Mouse (Mus musculus): ENCODE data around the gene Actn3. TPM values are rescaled to one million over a fixed set of nuclear protein-coding genes. Genes with fewer than 3 reads are reported as not detected.
"Not testable (repeated sequence)": the region's sequence is repeated elsewhere in the genome, so short reads cannot be mapped to it uniquely, and the experiment has no call there.

Actn3 gene
- polyA plus RNA-seq, 1 experiment from 2014 or later: 2.1 TPM

DNA sequence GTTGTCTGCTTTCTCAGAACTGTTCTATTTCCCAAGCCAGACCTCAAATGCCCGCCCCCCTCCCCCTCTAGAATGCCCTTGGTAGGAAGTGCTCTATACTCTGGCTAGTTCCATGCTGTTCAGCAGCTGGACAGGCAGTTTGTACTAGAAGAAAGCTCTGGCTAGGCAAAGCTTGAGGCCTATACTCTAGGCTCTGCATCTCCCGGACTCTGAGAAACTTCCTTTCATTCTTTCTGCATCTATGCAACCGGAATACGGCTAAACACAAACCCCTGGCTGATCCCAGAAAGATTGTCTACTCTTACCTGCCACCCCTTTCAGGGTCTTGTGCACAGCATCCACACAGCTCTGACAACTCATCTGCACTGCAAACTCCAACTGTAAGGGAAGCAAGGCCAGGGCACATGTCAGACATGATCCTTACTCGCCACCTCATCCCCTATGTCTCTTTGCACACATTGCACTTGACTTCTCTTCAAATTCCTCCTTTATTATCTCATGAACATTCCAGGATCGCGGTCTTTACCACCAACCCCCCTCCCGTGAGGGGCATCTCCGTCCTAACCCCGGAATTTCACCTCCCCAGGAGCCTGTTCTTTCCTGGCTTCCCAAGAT lies 39.1 kb downstream of the Actn3 start:
- H3K27ac ChIP-seq: no peak overlapping the region
- ATAC-seq (replicated peaks; ENCODE audit: insufficient number of reproducible peaks, insufficient read depth, low FRiP score, low read depth): no peak
- H3K9me3 ChIP-seq (replicated peaks): no peaks in the 10 kb centered on the region
- H3K27me3 ChIP-seq: peaks cover 29% of the 10 kb centered on the region
- peak overlapping the region; percentile 95 for H3K4me2 ChIP-seq
- 25% methylated on average over 10 of the region's 10 CpGs for WGBS
- H3K4me1 ChIP-seq (replicated peaks): peaks cover 13% of the 10 kb centered on the region
- H3K9ac ChIP-seq: peak overlapping the region; percentile 83
- H3K36me3 ChIP-seq: no peaks in the 10 kb centered on the region
- H3K4me3 ChIP-seq: peak overlapping the region; percentile 64

- Histone ChIP-seq H3K27me3 (peaks cover 23% of the 10 kb centered on the region), H3K4me1 (replicated peaks) (peaks cover 13% of the 10 kb centered on the region), H3K36me3 (peaks cover 9% of the 10 kb centered on the region), H3K27ac (no peak overlapping the region), H3K9ac (no peak overlapping the region), H3K9me3 (replicated peaks) (no peaks in the 10 kb centered on the region), H3K4me2 (no peak overlapping the region), H3K4me3 (no peak overlapping the region)
- ATAC-seq (replicated peaks; ENCODE audit: insufficient number of reproducible peaks, insufficient read depth, low FRiP score, low read depth): no peak
- 89% methylated on average over 6 of the region's 6 CpGs for WGBS
Measured at GRCm38 (mm10) chr19:4837049-4837448, 40.7 kb downstream of the Actn3 start.

- Histone ChIP-seq H3K9ac (no peak overlapping the region), H3K4me2 (no peak overlapping the region), H3K27ac (no peak overlapping the region), H3K4me1 (replicated peaks) (peaks cover 13% of the 10 kb centered on the region), H3K9me3 (replicated peaks) (no peaks in the 10 kb centered on the region), H3K36me3 (peaks cover 9% of the 10 kb centered on the region), H3K27me3 (peaks cover 14% of the 10 kb centered on the region), H3K4me3 (no peak overlapping the region)
- ATAC-seq (replicated peaks; ENCODE audit: insufficient number of reproducible peaks, insufficient read depth, low FRiP score, low read depth): no peak
- WGBS: 65% methylated on average over 2 of the region's 2 CpGs
Measured at GRCm38 (mm10) chr19:4836096-4836495, 41.6 kb downstream of the Actn3 start.

GRCm38 (mm10) chr19:4833977-4834376 lies 43.7 kb downstream of the Actn3 start:
- H3K4me2 ChIP-seq: no peak overlapping the region
- peaks cover 16% of the 10 kb centered on the region for H3K36me3 ChIP-seq
- H3K9me3 ChIP-seq (replicated peaks): no peaks in the 10 kb centered on the region
- no peak overlapping the region for H3K4me3 ChIP-seq
- no peak overlapping the region for H3K9ac ChIP-seq
- peaks cover 10% of the 10 kb centered on the region for H3K4me1 ChIP-seq (replicated peaks)
- ATAC-seq (replicated peaks; ENCODE audit: insufficient number of reproducible peaks, insufficient read depth, low FRiP score, low read depth): no peak
- 85% methylated on average over 8 of the region's 8 CpGs for WGBS
- H3K27me3 ChIP-seq: no peaks in the 10 kb centered on the region
- no peak overlapping the region for H3K27ac ChIP-seq

GRCm38 (mm10) chr19:4829156-4829555 lies 48.6 kb downstream of the Actn3 start:
- Histone ChIP-seq H3K9ac (no peak overlapping the region), H3K27me3 (no peaks in the 10 kb centered on the region), H3K4me2 (no peak overlapping the region), H3K27ac (no peak overlapping the region), H3K4me1 (replicated peaks) (peaks cover 2% of the 10 kb centered on the region; the same call in 1 of the 2 replicates), H3K4me3 (no peak overlapping the region), H3K9me3 (replicated peaks) (no peaks in the 10 kb centered on the region), H3K36me3 (peaks cover 25% of the 10 kb centered on the region)
- no peak for ATAC-seq (replicated peaks; ENCODE audit: insufficient number of reproducible peaks, insufficient read depth, low FRiP score, low read depth)
- WGBS: 61% methylated on average over 7 of the region's 7 CpGs

DNA sequence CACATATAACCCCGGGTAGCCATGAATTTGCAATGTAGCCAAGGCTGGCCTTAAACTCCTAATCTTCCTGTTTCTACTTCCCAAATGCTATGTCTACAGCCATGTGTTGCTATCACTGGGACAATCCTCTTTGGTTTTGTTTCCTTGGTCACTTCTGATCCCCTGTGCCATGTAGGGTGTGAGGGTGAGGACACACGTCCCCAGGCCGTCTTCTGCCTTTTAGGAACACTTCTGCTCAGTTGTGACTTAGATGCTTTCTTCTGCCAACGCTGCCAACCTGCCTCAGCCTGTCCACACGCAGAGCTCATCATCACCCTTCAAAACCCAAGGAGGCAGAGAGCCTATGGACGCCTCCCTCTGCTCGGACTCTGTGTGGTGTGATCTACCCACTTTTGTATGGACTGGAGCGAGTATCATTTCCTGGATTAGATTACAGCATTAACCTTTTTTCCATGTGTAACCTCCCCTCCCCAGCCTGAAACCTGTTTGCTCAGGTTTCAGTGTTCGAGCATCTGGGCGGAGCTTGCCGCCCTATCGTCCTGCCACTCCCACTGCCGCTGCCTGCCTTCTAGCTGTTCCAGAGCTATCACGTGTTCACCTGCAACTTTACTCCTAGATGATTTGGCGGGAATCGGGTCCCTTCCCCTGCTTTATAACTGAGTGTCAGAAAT lies 49.1 kb downstream of the Actn3 start:
- no peak overlapping the region for H3K27ac ChIP-seq
- 58% methylated on average over 16 of the region's 16 CpGs for WGBS
- peaks cover 2% of the 10 kb centered on the region; the same call in 1 of the 2 replicates for H3K4me1 ChIP-seq (replicated peaks)
- peaks cover 26% of the 10 kb centered on the region for H3K36me3 ChIP-seq
- H3K9ac ChIP-seq: no peak overlapping the region
- H3K4me2 ChIP-seq: no peak overlapping the region
- no peaks in the 10 kb centered on the region for H3K9me3 ChIP-seq (replicated peaks)
- no peak overlapping the region for H3K4me3 ChIP-seq
- no peak for ATAC-seq (replicated peaks; ENCODE audit: insufficient number of reproducible peaks, insufficient read depth, low FRiP score, low read depth)
- no peaks in the 10 kb centered on the region for H3K27me3 ChIP-seq

- no peaks in the 10 kb centered on the region for H3K9me3 ChIP-seq (replicated peaks)
- 48% methylated on average over 5 of the region's 5 CpGs for whole genome bisulfite sequencing
- H3K27ac ChIP-seq: no peak overlapping the region
- 0 out of 2 replicates have a peak, but pooled peaks have one; percentile 14 for ATAC-seq (replicated peaks; ENCODE audit: insufficient number of reproducible peaks, insufficient read depth, low FRiP score, low read depth)
- H3K36me3 ChIP-seq: peaks cover 10% of the 10 kb centered on the region; the same call in 1 of the 2 replicates
- 0 out of 2 replicates have a peak, but pooled peaks cover 3% of the 10 kb centered on the region for H3K4me1 ChIP-seq (replicated peaks)
- H3K4me2 ChIP-seq: no peak overlapping the region
- H3K4me3 ChIP-seq: no peak overlapping the region
- H3K27me3 ChIP-seq: no peaks in the 10 kb centered on the region
- H3K9ac ChIP-seq: no peak overlapping the region
Measured at GRCm38 (mm10) chr19:4820678-4821303, 56.9 kb downstream of the Actn3 start.

- no peak for ATAC-seq (replicated peaks; ENCODE audit: insufficient number of reproducible peaks, insufficient read depth, low FRiP score, low read depth)
- WGBS: 64% methylated on average over 1 of the region's 1 CpGs
Measured at GRCm38 (mm10) chr19:4817182-4817835, 60.4 kb downstream of the Actn3 start.

GRCm38 (mm10) chr19:4813015-4813414 lies 64.7 kb downstream of the Actn3 start:
- Histone ChIP-seq H3K9me3 (replicated peaks) (no peaks in the 10 kb centered on the region; the same call in 1 of the 2 replicates), H3K27me3 (no peaks in the 10 kb centered on the region), H3K36me3 (no peaks in the 10 kb centered on the region), H3K4me2 (no peak overlapping the region), H3K9ac (no peak overlapping the region), H3K4me1 (replicated peaks) (peaks cover 18% of the 10 kb centered on the region), H3K4me3 (no peak overlapping the region), H3K27ac (no peak overlapping the region)
- WGBS: 79% methylated on average over 6 of the region's 6 CpGs
- ATAC-seq (replicated peaks; ENCODE audit: insufficient number of reproducible peaks, insufficient read depth, low FRiP score, low read depth): no peak

More at GRCm38 (mm10) chr19:4817182-4817835, 60.4 kb downstream of the Actn3 start:
- H3K27ac ChIP-seq: no peak overlapping the region
- no peak overlapping the region for H3K4me3 ChIP-seq
- no peaks in the 10 kb centered on the region for H3K27me3 ChIP-seq
- H3K9me3 ChIP-seq (replicated peaks): no peaks in the 10 kb centered on the region; the same call in 1 of the 2 replicates
- no peak overlapping the region for H3K4me2 ChIP-seq
- H3K9ac ChIP-seq: no peak overlapping the region
- H3K4me1 ChIP-seq (replicated peaks): 0 out of 2 replicates have a peak, but pooled peaks cover 5% of the 10 kb centered on the region
- no peaks in the 10 kb centered on the region for H3K36me3 ChIP-seq

DNA sequence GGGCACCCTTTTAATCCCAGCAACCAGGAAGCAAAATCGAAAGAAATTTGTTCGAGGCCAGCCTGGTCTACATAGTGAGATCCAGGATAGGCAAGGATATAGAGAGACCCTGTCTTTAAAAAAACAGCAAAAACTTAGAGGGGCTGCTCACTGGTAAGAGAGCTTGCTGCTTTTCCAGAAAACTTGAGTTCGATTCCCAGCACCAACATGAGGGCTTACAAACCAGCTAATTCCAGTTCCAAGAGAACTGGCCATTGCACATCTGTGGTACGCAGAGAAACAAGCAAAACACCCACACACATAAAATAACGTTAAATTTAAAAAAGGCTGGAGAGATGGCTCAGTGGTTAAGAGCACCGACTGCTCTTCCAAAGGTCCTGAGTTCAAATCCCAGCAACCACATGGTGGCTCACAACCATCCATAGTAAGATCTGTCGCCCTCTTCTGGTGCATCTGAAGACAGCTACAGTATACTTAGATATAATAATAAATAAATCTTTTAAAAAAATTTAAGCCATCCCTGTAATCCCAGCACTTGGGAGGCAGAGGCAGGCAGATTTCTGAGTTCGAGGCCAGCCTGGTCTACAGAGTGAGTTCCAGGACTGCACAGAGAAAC lies 65.3 kb downstream of the Actn3 start:
- WGBS: 73% methylated on average over 8 of the region's 8 CpGs
- Histone ChIP-seq H3K4me3 (peak overlapping the region; percentile 83), H3K4me2 (peak overlapping the region; percentile 58), H3K27ac (peak overlapping the region; percentile 93), H3K9ac (peak overlapping the region; percentile 84), H3K4me1 (replicated peaks) (peaks cover 19% of the 10 kb centered on the region)
- not testable (repeated sequence) for H3K27me3 ChIP-seq; H3K9me3 ChIP-seq (replicated peaks); H3K36me3 ChIP-seq; ATAC-seq (replicated peaks; ENCODE audit: insufficient number of reproducible peaks, insufficient read depth, low FRiP score, low read depth)

DNA sequence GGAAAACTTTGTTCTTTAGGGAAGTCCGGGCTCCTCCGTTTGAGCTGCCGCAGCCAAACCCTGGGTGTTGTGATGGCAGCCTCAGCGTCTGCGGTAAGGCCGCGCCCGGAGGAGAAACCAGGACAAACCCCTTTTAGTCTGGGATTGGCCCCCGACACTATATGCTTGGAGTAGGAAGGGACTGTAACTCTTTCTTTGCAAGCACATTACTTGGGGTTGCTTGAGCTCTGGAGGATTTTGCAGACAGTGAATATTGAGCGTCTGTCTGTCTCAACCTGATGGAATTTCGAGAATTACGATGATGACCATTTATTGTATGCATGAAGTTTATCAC lies 65.8 kb downstream of the Actn3 start:
- 4% methylated on average over 12 of the region's 12 CpGs for WGBS
- peak overlapping the region; percentile 84 for H3K9ac ChIP-seq
- no peaks in the 10 kb centered on the region; the same call in 1 of the 2 replicates for H3K9me3 ChIP-seq (replicated peaks)
- peaks cover 19% of the 10 kb centered on the region for H3K4me1 ChIP-seq (replicated peaks)
- H3K4me2 ChIP-seq: peak overlapping the region; percentile 58
- no peaks in the 10 kb centered on the region for H3K36me3 ChIP-seq
- H3K27me3 ChIP-seq: no peaks in the 10 kb centered on the region
- peak overlapping the region; percentile 83 for H3K4me3 ChIP-seq
- peak overlapping the region; percentile 93 for H3K27ac ChIP-seq
- peak; percentile 25 for ATAC-seq (replicated peaks; ENCODE audit: insufficient number of reproducible peaks, insufficient read depth, low FRiP score, low read depth)

Data from heart, embryonic 15.5 days (tissue).